Mouse (Mus musculus) spleen, adult 12 weeks (tissue): Measurements from ENCODE around the gene Cnnm2.
"Not testable (repeated sequence)": the region's sequence is repeated elsewhere in the genome, so short reads cannot be mapped to it uniquely, and the experiment has no call there.

ENCODE experiments used
- DNase-seq: peaks from one replicate; pipeline ENCODE4 v3.0.0; 2022; ENCODE audit warnings: low spot score

Gene Cnnm2

GRCm38 (mm10) chr19:46761247-46761946, at the start of gene Cnnm2:
TSS of gene Cnnm2 (plus strand) at chr19:46761596.
- DNase-seq, result peak; percentile 100

GRCm38 (mm10) chr19:46714234-46714633, 47.2 kb upstream of the Cnnm2 start:
- no peak for DNase-seq

DNA sequence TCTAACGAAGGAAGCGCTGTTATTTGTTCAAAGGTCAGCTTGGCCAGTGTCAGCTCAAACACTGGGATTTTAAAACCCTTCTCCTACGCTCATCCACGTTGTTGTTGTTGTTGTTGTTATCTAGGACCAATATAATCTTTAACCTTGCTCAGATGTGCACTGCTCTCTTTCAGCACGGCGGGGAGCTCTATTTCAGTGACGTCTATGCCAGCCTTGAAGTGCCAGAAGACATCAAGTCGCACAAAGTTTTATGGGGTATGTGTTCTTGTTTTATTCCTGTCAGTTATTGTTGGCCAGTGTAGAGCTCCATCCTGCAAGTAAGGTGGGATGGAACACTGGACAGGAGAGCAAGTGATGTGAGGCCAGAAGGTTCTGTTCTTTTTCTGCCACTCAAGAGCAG, 46.4 kb upstream of the Cnnm2 start:
- no peak for DNase-seq

DNA sequence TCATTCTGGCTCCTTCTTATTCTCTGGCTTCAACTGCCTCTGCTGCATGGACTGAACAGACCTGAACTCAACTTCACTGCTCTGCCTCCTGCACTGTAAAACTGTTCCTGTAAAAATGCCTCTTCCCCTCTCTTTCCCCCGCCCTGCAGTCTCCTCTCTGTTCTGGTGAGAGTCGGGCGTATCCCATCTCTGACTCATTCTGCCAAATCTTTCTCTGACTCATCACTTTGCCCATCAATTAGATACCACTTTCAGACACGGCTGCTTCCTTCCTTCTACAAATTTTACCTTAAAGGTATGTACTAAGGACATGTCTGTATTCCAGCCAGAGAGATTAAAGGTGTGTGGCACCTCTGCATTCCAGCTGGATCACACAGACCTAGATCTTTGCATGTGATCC, 43.2 kb upstream of the Cnnm2 start:
- no peak for DNase-seq

DNA sequence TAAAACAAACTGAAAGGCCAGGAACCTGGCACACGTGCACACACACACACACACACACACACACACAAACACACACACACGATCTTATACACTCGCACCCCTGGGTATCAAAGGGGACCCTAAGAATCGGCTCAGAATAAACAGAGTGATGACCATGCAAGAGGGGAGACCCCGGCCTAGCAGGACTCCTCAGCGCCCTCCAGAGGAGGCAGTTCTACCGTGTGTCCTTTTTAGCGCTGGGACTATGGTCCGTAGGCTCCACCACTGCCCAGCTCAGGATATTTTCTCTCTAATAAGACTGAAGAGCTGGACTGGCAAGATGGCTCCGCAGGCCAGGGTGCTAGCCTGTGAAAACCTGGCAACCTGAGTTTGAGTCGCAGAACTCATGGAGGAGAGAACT, 37.0 kb upstream of the Cnnm2 start:
- DNase-seq, result no peak

DNA sequence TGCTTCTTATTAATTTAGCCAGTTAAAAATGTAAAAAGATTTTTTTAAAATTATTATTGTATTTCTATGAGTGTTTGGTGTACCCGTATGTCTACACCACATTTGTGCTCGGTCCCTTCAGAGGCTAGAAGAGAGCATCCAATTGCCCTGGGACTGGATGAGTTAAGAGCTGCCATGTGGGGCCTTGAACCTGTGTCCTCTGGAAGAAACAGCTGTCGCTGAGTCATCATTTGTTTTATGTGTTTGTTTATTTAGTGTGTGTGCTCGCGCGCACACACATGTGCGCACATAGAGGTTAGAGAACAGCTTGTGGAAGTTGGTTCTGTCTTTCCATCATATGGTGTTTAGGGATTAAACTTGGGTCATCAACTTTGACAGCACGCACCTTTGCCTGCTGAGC, 35.3 kb upstream of the Cnnm2 start:
- DNase-seq, result no peak

GRCm38 (mm10) chr19:46727140-46727736, 34.2 kb upstream of the Cnnm2 start:
- DNase-seq, result no peak

DNA sequence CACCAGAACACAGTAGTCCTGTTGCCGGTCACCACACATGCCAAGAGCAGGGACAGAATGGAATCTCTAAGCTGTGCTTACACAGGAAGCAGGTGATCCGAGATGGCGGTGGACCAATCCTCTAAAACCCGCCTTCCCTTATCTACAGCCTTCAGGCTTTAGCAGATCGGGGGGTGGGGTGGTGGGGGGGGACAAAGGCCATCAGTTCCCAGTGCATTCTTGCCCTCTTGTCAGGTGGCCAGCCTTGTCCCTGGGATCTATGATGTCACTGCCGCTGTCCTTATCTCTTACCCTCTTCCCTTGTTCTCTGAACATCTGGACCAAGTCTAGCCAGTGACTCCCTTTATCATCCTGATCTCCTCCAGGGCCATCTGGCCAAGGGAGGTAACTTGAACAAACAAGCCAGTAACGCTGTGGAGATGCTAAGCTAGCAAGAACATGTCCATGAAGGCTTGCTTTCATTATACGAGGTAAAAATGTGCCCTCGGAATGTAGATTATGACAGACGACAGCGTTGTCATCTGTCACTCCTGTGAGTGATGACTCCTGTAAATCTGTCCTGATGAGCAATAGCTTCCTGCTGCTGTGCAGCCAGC, 33.4 kb upstream of the Cnnm2 start:
- DNase-seq, result no peak

DNA sequence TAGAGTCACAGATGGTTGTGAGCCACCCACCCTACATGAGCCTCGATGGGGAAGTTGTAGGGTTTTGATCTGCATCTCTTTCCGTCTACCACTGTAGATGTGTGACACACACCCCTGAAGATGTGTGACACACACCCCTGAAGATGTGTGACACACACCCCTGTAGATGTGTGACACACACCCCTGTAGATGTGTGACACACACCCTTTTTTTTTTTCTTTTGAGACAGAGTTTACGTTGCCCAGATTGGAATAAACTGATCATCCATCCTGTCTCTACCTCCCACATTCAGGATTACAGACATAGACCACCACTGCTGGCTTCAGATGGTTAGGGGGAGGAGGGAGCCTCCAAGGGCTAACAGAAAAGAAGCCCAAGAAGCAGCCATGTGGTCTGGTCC, 32.5 kb upstream of the Cnnm2 start:
- DNase-seq, result no peak

DNA sequence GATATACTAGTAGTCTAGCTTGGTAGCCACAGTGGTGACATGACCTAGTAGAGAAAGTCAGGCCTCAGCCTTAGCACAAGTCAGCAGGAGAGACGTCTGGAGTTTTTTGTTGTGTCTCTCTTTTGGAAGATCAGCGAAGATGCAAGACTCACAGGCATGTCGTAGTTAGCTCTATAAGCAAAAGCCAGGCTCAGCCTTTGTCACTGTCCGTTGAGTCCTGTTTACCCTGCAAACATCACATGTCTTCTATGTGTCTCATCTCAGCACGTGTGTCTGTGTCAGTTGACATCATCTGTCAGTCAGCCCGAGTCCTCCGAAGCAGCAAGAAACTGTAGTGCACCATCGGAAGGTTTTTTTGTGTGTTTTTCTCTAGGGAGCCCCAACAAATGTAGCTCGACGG, 30.0 kb upstream of the Cnnm2 start:
- no peak for DNase-seq

- DNase-seq, result not testable (repeated sequence)
Measured at GRCm38 (mm10) chr19:46732673-46733072, 28.7 kb upstream of the Cnnm2 start.

GRCm38 (mm10) chr19:46733626-46734025, 27.8 kb upstream of the Cnnm2 start:
- DNase-seq, result no peak

GRCm38 (mm10) chr19:46735241-46735640, 26.2 kb upstream of the Cnnm2 start:
- DNase-seq, result no peak

- no peak for DNase-seq
Measured at GRCm38 (mm10) chr19:46737106-46737505, 24.3 kb upstream of the Cnnm2 start.

GRCm38 (mm10) chr19:46740341-46741008, 20.9 kb upstream of the Cnnm2 start:
- DNase-seq, result no peak

- no peak for DNase-seq
Measured at GRCm38 (mm10) chr19:46741574-46741973, 19.8 kb upstream of the Cnnm2 start.

DNA sequence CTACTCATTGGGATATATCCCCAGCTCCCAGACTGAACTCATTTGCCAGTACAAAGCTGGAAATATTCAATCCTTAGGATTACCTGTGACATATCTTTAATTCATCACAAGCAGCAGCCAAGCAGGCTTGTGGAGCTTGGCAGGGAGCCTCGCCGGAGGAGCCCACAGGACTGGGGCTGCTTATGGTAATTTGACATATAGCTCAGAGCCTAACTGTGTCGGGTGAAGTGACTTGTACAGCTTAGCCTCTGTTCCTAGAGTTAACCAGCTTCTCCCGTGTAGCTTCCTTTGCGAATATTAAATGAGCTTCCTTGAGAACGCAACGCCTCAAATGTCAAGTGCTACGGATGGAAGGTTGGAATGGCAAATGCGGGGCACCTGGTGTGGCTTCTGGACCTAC, 16.7 kb upstream of the Cnnm2 start:
- DNase-seq, result no peak

DNA sequence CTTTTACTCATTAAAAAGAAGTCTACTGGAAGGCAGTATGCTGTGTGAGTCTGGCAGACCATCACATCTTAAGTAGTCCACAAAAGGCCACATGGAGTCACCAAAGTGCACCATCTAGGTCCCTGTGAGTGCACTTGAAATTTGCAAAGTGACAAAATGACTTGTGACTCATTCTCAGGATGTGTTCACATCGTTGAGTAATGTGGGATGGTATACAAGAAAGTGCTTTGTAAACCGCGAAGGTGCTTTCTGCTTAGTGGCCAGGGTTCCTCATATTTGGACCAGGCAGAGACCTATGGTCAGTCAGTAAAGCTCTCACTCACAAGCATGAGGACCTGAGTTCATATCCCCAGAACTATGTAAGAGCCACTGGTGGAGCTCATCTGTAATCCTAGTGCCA, 13.6 kb upstream of the Cnnm2 start:
- no peak for DNase-seq

DNA sequence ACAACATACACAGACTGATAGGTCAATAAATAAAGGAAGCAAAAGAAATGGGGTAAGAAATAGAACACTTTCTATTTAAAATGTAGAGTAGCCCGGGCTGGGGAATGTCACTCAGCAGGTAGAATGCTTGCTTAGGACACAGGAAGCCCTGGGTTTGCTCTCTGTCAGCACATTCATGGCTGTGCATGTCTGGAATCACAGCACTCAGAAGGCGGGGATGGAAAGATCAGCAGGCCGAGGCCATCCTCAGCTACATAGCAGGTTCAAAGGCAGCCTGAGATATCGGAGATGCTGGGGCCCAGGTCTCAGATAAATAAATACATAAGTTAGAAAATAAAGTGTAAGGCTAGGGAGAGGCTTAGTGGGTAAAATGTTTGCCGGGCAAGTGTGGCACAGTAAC, 9.2 kb upstream of the Cnnm2 start:
- no peak for DNase-seq

DNA sequence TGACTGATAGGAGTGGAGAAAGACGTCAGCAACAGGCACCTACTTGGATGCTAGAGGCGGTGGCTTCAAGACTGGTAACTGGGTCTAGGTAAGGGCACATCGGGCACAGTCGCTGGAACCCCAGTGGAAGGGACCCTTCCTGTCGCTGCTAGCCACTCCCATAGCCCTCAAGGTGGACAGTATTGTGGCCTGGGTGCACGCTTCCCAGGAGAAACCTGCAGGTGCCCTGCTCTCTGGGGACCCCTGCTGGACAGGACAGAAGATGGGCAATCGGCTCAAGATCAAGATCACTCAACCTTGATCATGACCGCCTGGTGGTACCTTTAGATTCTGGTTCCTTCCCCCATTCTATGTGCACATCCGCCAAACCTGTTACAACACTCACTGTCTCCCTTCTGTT, 6.3 kb upstream of the Cnnm2 start:
- DNase-seq, result no peak

DNA sequence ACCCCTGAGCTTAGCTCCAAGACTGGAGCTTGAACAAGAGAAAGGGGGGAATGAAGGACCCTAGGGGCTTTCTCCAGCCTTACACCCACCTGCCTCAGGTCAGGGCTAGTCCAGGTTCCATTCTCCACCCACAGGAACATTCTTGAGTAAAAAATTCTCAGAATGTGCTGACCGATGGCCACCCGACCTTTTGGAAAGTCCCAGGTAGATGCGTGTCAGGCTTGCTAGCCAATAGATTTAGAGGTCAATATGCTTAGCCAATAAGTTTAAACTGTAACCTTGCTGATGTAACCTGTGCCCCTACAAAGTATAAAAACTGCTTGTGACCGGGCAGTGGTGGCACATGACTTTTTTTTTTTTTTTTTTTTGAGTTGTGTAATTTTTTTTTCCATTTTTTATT, 5.2 kb upstream of the Cnnm2 start:
- no peak for DNase-seq

- DNase-seq, result no peak
Measured at GRCm38 (mm10) chr19:46759096-46759495, 2.3 kb upstream of the Cnnm2 start.

GRCm38 (mm10) chr19:46759909-46760308, 1.5 kb upstream of the Cnnm2 start:
- not testable (repeated sequence) for DNase-seq
